Mouse (Mus musculus) subcutaneous adipose tissue, adult 2 months (tissue): ENCODE data around the gene Fam171a2. TPM values are rescaled to one million over a fixed set of nuclear protein-coding genes. Genes with fewer than 3 reads are reported as not detected.

Experiments used
- polyA plus RNA-seq: library from polyadenylated mRNA; depleted of rRNA; stranded (reverse); fragments of >200 nt; gene quantifications from 2 replicates; pipeline ENCODE4 v1.2.3, GENCODE M21; 2012; ENCODE audit warnings: low replicate concordance; rRNA removed

Fam171a2 gene
- polyA plus RNA-seq = 10.4 and 71.8 TPM in 2 replicates

DNA sequence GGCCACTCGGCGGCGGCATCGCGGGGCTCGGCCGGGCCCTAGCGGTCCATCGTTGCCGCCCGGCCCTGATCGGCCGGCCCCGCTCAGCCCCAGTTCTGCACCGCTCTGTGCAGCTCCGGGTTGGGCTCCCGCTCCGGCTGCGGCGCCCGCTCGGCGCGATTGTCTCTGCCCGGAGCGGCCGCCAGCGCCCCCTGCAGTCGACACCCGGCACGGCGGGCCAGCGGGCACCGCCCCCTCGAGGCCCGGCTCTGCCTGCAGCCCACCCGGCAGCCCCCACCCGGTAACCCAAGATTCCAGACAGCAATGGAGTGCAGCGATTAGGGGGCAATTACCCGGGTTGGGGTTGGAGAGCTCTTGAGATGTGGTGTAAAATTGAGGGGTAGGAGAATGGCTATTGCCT, at the start of gene Fam171a2:
Gene Fam171a2, minus strand, starts transcription at position 186 of the 400 bp plus-strand sequence.

DNA sequence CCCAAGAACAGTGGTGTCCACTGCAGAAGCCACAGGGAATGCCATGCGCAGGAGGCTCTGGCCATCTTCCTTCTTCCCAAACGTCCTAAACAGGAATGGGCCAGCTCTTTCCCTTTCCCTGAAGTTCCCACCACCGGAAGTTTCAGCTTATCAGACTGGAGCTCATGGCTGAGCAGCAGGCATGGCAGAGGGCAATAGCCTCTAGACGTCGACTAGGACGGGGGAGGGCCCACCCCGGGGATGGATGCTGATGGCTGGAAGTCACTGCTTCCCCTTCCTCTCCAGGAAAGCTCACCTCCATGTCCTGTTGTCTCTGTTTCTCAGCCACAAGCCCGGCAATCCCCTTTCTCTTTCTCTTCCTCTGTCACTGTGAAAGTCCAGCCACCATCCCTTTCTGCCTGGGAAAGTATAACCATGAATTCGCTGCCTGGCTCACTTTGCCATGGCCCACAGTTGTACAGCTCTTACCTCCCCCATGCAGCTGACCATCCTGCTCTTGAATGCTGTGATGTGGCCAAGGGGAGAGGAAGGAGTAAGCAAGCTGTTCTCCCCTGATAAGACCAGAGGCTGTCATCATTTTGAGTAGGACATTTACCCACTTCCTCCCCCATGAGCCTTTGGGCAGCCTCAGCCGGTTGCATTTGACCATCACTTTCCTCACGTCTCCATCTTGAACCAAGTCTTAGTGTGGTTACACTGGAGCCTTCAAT, 22.3 kb upstream of the Fam171a2 start, which contains the start of gene Itga2b:
Gene Itga2b, minus strand, starts transcription at position 475 of the 710 bp plus-strand sequence.

DNA sequence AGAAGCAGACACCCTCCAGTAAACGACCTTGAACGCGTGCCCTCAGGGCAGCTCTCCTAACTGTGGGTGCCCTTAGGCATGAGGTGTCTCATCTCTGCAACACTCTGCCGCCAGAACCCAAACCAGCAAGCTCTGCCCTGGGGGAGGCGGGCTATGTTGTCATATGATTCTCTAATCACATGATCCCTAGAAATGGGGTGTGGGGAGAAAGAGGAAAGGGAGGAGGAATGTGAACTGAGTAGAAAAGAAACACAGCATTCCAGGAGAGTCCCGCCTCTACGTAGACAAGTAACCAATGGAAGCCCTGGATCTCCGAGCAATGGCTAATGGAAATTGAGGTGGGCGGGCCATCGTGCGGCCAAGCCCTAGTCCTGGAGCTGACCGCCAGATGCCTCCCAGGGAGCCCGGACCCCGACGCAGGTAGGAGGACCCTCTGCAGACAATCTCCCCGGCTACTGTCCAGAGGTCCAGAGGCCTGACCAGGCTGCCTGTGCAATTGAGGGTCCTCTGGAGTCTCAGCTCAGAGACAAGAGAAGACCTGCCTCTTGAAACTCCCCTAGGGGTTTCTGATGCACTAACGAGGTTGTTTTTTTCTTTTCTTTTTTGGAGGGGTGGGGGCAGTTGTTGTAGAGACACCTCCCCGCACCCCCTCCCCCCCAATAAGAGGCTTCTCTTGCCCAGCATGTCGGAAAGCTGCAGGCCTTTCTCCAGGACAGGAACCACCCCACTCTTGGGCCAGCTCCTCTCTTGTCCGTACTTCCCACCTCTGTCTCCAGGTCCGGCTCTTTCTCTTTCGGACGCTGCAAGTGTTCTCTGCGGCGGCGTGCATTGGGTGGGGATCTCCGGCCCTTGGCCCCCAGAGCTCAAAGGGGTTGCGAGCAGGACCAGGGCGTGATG, 17.1 kb downstream of the Fam171a2 start, which contains the start of gene Grn:
Gene Grn, plus strand, starts transcription at position 195 of the 897 bp plus-strand sequence.

DNA sequence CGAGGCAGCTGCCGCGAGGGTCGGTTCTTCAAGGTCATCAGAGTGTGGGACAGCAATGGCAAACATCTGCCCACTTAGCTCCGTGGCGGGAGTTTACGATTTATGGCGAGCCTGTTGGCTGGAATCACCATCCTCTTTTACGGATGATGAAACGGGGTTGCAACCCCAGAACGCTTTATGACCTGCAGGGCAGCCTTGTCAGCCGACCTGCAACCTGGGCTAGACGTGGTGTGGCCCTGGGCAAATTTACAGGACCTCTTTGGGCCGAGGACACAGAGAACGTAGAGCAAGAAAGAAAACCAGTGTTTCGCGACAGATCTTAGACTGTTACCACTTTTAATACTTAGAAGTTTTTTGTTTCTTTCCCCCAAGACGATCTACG, 39.7 kb downstream of the Fam171a2 start, which contains the start of gene Slc25a39:
Gene Slc25a39, minus strand, starts transcription at position 113 of the 382 bp plus-strand sequence.

DNA sequence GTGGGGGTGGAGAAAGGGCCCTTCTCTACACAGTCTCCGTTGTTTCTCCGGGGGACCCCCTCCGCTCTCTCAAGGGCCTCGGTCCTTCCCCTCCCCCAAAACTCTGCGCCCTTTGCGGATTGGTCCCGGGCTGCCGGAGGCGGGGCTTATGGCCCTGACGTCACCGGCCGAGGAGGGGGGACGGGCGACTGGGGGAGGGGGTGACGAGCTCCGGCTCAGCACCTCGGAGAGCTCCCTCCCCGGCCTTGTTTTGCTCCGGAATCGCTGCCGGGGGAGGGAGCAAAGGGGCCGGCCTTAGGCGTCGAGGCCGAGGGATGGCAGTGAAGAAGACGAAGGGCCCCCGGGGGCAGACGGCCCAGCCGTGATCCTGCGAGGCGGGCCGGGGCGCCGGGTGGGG, 54.2 kb downstream of the Fam171a2 start, which contains the start of gene Rundc3a:
Gene Rundc3a, plus strand, starts transcription at position 166 of the 397 bp plus-strand sequence.

Other genes starting within 250 kb of the Fam171a2 start
- 96.1 and 120 TPM in 2 replicates for gene Hdac5, start 217.5 kb downstream of the Fam171a2 start, polyA plus RNA-seq
- 0.63 and 4.8 TPM in 2 replicates for gene BC030867, start 198.8 kb downstream of the Fam171a2 start, polyA plus RNA-seq
- gene Asb16, start 178.9 kb downstream of the Fam171a2 start, polyA plus RNA-seq = 0.36 and 0.50 TPM in 2 replicates
- gene Tmub2, start 162.8 kb downstream of the Fam171a2 start, polyA plus RNA-seq = 64.4 and 68.1 TPM in 2 replicates
- 30.8 and 53.3 TPM in 2 replicates for gene Atxn7l3, start 151.1 kb downstream of the Fam171a2 start, polyA plus RNA-seq
- gene Ubtf, start 127.9 kb downstream of the Fam171a2 start, polyA plus RNA-seq = 21.4 and 45.7 TPM in 2 replicates
- 0.08 and 0.10 TPM in 2 replicates for gene Slc4a1, start 81.5 kb downstream of the Fam171a2 start, polyA plus RNA-seq
- gene Rundc3a, start 54.3 kb downstream of the Fam171a2 start, polyA plus RNA-seq = 0.83 and 3.7 TPM in 2 replicates
- gene Slc25a39, start 39.7 kb downstream of the Fam171a2 start, polyA plus RNA-seq = 493 and 498 TPM in 2 replicates
- 332 and 384 TPM in 2 replicates for gene Grn, start 17.4 kb downstream of the Fam171a2 start, polyA plus RNA-seq
- 5.7 and 10.0 TPM in 2 replicates for gene Itga2b, start 22.4 kb upstream of the Fam171a2 start, polyA plus RNA-seq
- 12.9 and 19.4 TPM in 2 replicates for gene Gpatch8, start 108.7 kb upstream of the Fam171a2 start, polyA plus RNA-seq
- gene Gm11627, start 131.8 kb upstream of the Fam171a2 start, polyA plus RNA-seq = 3.0 and 6.1 TPM in 2 replicates
- 14.0 and 112 TPM in 2 replicates for gene Fzd2, start 156.7 kb upstream of the Fam171a2 start, polyA plus RNA-seq
- gene Meioc, start 216.0 kb upstream of the Fam171a2 start, polyA plus RNA-seq = not detected in 2 replicates